ENCODE assay signal across 7 mouse cellular contexts in the genomic region with DNA sequence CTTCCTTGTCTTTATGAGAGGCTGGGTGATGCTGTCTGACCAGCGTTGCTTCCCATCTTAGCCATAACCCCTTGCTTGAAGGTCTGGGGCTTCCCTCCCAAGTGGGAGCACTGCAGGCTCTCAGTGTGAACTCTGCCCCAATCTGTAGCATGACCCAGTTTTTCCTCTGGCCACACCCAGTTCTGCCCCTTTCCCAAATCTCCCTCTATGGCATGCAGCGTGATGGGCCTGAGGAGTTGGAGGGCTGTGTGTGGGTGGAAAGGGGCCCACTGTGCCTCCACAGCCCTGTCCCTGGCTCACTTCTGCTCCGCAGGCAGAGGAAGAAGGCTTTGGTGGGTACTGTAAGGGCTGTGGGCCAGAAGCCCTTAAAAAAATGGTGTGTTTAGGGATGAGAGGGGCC. TPM values are rescaled to one million over a fixed set of nuclear protein-coding genes. Genes with fewer than 3 reads are reported as not detected.
DNase-seq lines count a peak whose midpoint lies in the region; ATAC-seq lines count a peak whose summit lies in the region.

No protein-coding gene starts in this region.

- peaks cover 30% of the 10 kb centered on the region for H3K4me1 ChIP-seq in lung, embryonic 16.5 days (replicated peaks; ENCODE audit: control insufficient read depth, insufficient read depth, low read length)
- H3K4me1 ChIP-seq in embryonic facial prominence, embryonic 15.5 days = peaks cover 38% of the 10 kb centered on the region
- peaks cover 27% of the 10 kb centered on the region for H3K4me1 ChIP-seq in intestine, embryonic 14.5 days (replicated peaks; ENCODE audit: control insufficient read depth, insufficient read depth, low read length)
- H3K4me1 ChIP-seq in neural tube, embryonic 15.5 days = peaks cover 42% of the 10 kb centered on the region

- peak overlapping the region; percentile 95 for H3K4me2 ChIP-seq in lung, embryonic 16.5 days (ENCODE audit: low read depth, low read length)
- peak overlapping the region; percentile 64 for H3K4me2 ChIP-seq in embryonic facial prominence, embryonic 15.5 days (replicated peaks)
- peak overlapping the region; percentile 95 for H3K4me2 ChIP-seq in intestine, embryonic 14.5 days (ENCODE audit: low read length)
- H3K4me2 ChIP-seq in neural tube, embryonic 15.5 days = peak overlapping the region; percentile 88

- H3K27ac ChIP-seq in lung, embryonic 16.5 days (ENCODE audit: low read length) = no peak overlapping the region
- peak overlapping the region; percentile 65; the same call in 1 of the 2 replicates for H3K27ac ChIP-seq in embryonic facial prominence, embryonic 15.5 days (replicated peaks)
- H3K27ac ChIP-seq in intestine, embryonic 14.5 days (ENCODE audit: low read depth) = no peak overlapping the region
- H3K27ac ChIP-seq in neural tube, embryonic 15.5 days (replicated peaks) = 0 out of 2 replicates have a peak overlapping the region, but pooled peaks have one; percentile 6

- H3K36me3 ChIP-seq in lung, embryonic 16.5 days (ENCODE audit: control insufficient read depth, insufficient read depth, low read length) = peaks cover 33% of the 10 kb centered on the region
- H3K36me3 ChIP-seq in embryonic facial prominence, embryonic 15.5 days = peaks cover 40% of the 10 kb centered on the region
- peaks cover 58% of the 10 kb centered on the region for H3K36me3 ChIP-seq in intestine, embryonic 14.5 days (ENCODE audit: control insufficient read depth, insufficient read depth, low read length)
- H3K36me3 ChIP-seq in neural tube, embryonic 15.5 days = peaks cover 34% of the 10 kb centered on the region

- H3K4me3 ChIP-seq in lung, embryonic 16.5 days (ENCODE audit: low read length) = peak overlapping the region; percentile 90
- H3K4me3 ChIP-seq in embryonic facial prominence, embryonic 15.5 days (replicated peaks) = peak overlapping the region; percentile 86
- H3K4me3 ChIP-seq in intestine, embryonic 14.5 days (ENCODE audit: low read depth, low read length) = peak overlapping the region; percentile 80
- peak overlapping the region; percentile 89 for H3K4me3 ChIP-seq in neural tube, embryonic 15.5 days (replicated peaks)

- ATAC-seq in lung, embryonic 16.5 days (ENCODE audit: low read depth) = no peak
- ATAC-seq in embryonic facial prominence, embryonic 15.5 days (ENCODE audit: insufficient number of reproducible peaks, low FRiP score, low TSS enrichment, low read depth) = no peak
- no peak for ATAC-seq in intestine, embryonic 14.5 days (replicated peaks; ENCODE audit: low FRiP score, low TSS enrichment, low read depth)
- no peak for ATAC-seq in neural tube, embryonic 15.5 days (ENCODE audit: low FRiP score)
- no peak for ATAC-seq in granulocyte monocyte progenitor cell, adult 5-6 weeks (replicated peaks; ENCODE audit: poor library complexity, severe bottlenecking)

- no peaks in the 10 kb centered on the region for H3K9me3 ChIP-seq in lung, embryonic 16.5 days (ENCODE audit: control insufficient read depth, low read length)
- no peaks in the 10 kb centered on the region for H3K9me3 ChIP-seq in embryonic facial prominence, embryonic 15.5 days (replicated peaks)
- no peaks in the 10 kb centered on the region for H3K9me3 ChIP-seq in intestine, embryonic 14.5 days (ENCODE audit: control insufficient read depth, low read length)
- H3K9me3 ChIP-seq in neural tube, embryonic 15.5 days (replicated peaks) = no peaks in the 10 kb centered on the region

- no peak for DNase-seq in lung, postnatal 25 days (ENCODE audit: low spot score)
- DNase-seq in intestine, embryonic 14.5 days (ENCODE audit: low spot score) = no peak
- DNase-seq in spleen, adult 12 weeks (ENCODE audit: low spot score) = no peak

- WGBS in lung, embryonic 16.5 days = 42% methylated on average over 3 of the region's 3 CpGs
- 37% methylated on average over 3 of the region's 3 CpGs for WGBS in embryonic facial prominence, embryonic 15.5 days
- WGBS in intestine, embryonic 14.5 days = 52% methylated on average over 3 of the region's 3 CpGs
- WGBS in neural tube, embryonic 15.5 days = 55% methylated on average over 3 of the region's 3 CpGs

- no peaks in the 10 kb centered on the region for H3K27me3 ChIP-seq in lung, embryonic 16.5 days (ENCODE audit: control insufficient read depth, insufficient read depth, low read depth, low read length)
- no peaks in the 10 kb centered on the region for H3K27me3 ChIP-seq in embryonic facial prominence, embryonic 15.5 days
- H3K27me3 ChIP-seq in intestine, embryonic 14.5 days (replicated peaks; ENCODE audit: control insufficient read depth, insufficient read depth, low read length) = no peaks in the 10 kb centered on the region
- no peaks in the 10 kb centered on the region for H3K27me3 ChIP-seq in neural tube, embryonic 15.5 days (replicated peaks)

- H3K9ac ChIP-seq in lung, embryonic 16.5 days (ENCODE audit: low read length) = peak overlapping the region; percentile 92
- H3K9ac ChIP-seq in embryonic facial prominence, embryonic 15.5 days = peak overlapping the region; percentile 82; the same call in 1 of the 2 replicates
- peak overlapping the region; percentile 77 for H3K9ac ChIP-seq in intestine, embryonic 14.5 days (ENCODE audit: low read length)
- peak overlapping the region; percentile 89; the same call in 1 of the 2 replicates for H3K9ac ChIP-seq in neural tube, embryonic 15.5 days (replicated peaks)

RNA-seq across cellular contexts. Expression of gene Chd4, which starts 2.7 kb away (rescaled TPM):
- polyA plus RNA-seq in lung, embryonic 16.5 days (2015; fragmentation: Nextera tagmentation; extraction: Ambion mirVana) = 58.2 and 59.4 TPM in 2 replicates
- 70.8 and 77.0 TPM in 2 replicates for polyA plus RNA-seq in embryonic facial prominence, embryonic 15.5 days (2015; fragmentation: Nextera tagmentation; extraction: Ambion mirVana)
- polyA plus RNA-seq in intestine, embryonic 14.5 days (2014; fragmentation: Nextera tagmentation; extraction: Ambion mirVana) = 74.2 and 74.8 TPM in 2 replicates
- 87.5 and 93.9 TPM in 2 replicates for polyA plus RNA-seq in neural tube, embryonic 15.5 days (2015; fragmentation: Nextera tagmentation; extraction: Ambion mirVana)
- total RNA-seq in granulocyte monocyte progenitor cell, adult 5-6 weeks (2014; fragmentation: Nextera tagmentation) = 136 and 161 TPM in 2 replicates
- 246 and 373 TPM in 2 replicates for total RNA-seq in granulocyte monocyte progenitor cell, adult 5-6 weeks (2017)

RNA-seq across cellular contexts. Expression of gene Lpar5, which starts 30.8 kb away (rescaled TPM):
- 0.45 and 0.49 TPM in 2 replicates for polyA plus RNA-seq in lung, embryonic 16.5 days (2015; fragmentation: Nextera tagmentation; extraction: Ambion mirVana)
- polyA plus RNA-seq in embryonic facial prominence, embryonic 15.5 days (2015; fragmentation: Nextera tagmentation; extraction: Ambion mirVana) = 3.6 and 5.4 TPM in 2 replicates
- 2.3 and 3.0 TPM in 2 replicates for polyA plus RNA-seq in intestine, embryonic 14.5 days (2014; fragmentation: Nextera tagmentation; extraction: Ambion mirVana)
- 1.0 and 1.2 TPM in 2 replicates for polyA plus RNA-seq in neural tube, embryonic 15.5 days (2015; fragmentation: Nextera tagmentation; extraction: Ambion mirVana)
- 8.7 and 13.4 TPM in 2 replicates for total RNA-seq in granulocyte monocyte progenitor cell, adult 5-6 weeks (2014; fragmentation: Nextera tagmentation)
- 2.7 and 5.2 TPM in 2 replicates for total RNA-seq in granulocyte monocyte progenitor cell, adult 5-6 weeks (2017)

RNA-seq across cellular contexts. Expression of gene Nop2, which starts 33.2 kb away (rescaled TPM):
- polyA plus RNA-seq in lung, embryonic 16.5 days (2015; fragmentation: Nextera tagmentation; extraction: Ambion mirVana) = 44.5 and 52.5 TPM in 2 replicates
- 57.5 and 58.3 TPM in 2 replicates for polyA plus RNA-seq in embryonic facial prominence, embryonic 15.5 days (2015; fragmentation: Nextera tagmentation; extraction: Ambion mirVana)
- 72.1 and 75.2 TPM in 2 replicates for polyA plus RNA-seq in intestine, embryonic 14.5 days (2014; fragmentation: Nextera tagmentation; extraction: Ambion mirVana)
- polyA plus RNA-seq in neural tube, embryonic 15.5 days (2015; fragmentation: Nextera tagmentation; extraction: Ambion mirVana) = 47.8 and 58.0 TPM in 2 replicates
- 65.6 and 82.8 TPM in 2 replicates for total RNA-seq in granulocyte monocyte progenitor cell, adult 5-6 weeks (2014; fragmentation: Nextera tagmentation)
- total RNA-seq in granulocyte monocyte progenitor cell, adult 5-6 weeks (2017) = 79.2 and 82.4 TPM in 2 replicates

RNA-seq across cellular contexts. Expression of gene Iffo1, which starts 46.5 kb away (rescaled TPM):
- polyA plus RNA-seq in lung, embryonic 16.5 days (2015; fragmentation: Nextera tagmentation; extraction: Ambion mirVana) = 5.5 and 7.2 TPM in 2 replicates
- polyA plus RNA-seq in embryonic facial prominence, embryonic 15.5 days (2015; fragmentation: Nextera tagmentation; extraction: Ambion mirVana) = 30.3 and 37.6 TPM in 2 replicates
- polyA plus RNA-seq in intestine, embryonic 14.5 days (2014; fragmentation: Nextera tagmentation; extraction: Ambion mirVana) = 6.7 and 7.6 TPM in 2 replicates
- polyA plus RNA-seq in neural tube, embryonic 15.5 days (2015; fragmentation: Nextera tagmentation; extraction: Ambion mirVana) = 20.1 and 24.6 TPM in 2 replicates
- 26.4 and 37.4 TPM in 2 replicates for total RNA-seq in granulocyte monocyte progenitor cell, adult 5-6 weeks (2014; fragmentation: Nextera tagmentation)
- total RNA-seq in granulocyte monocyte progenitor cell, adult 5-6 weeks (2017) = 11.8 and 14.0 TPM in 2 replicates

RNA-seq across cellular contexts. Expression of gene Acrbp, which starts 49.0 kb away (rescaled TPM):
- polyA plus RNA-seq in lung, embryonic 16.5 days (2015; fragmentation: Nextera tagmentation; extraction: Ambion mirVana) = 12.9 and 16.4 TPM in 2 replicates
- 12.5 and 18.4 TPM in 2 replicates for polyA plus RNA-seq in embryonic facial prominence, embryonic 15.5 days (2015; fragmentation: Nextera tagmentation; extraction: Ambion mirVana)
- polyA plus RNA-seq in intestine, embryonic 14.5 days (2014; fragmentation: Nextera tagmentation; extraction: Ambion mirVana) = 11.4 and 13.4 TPM in 2 replicates
- 17.3 and 21.5 TPM in 2 replicates for polyA plus RNA-seq in neural tube, embryonic 15.5 days (2015; fragmentation: Nextera tagmentation; extraction: Ambion mirVana)
- 10.6 and 17.5 TPM in 2 replicates for total RNA-seq in granulocyte monocyte progenitor cell, adult 5-6 weeks (2014; fragmentation: Nextera tagmentation)
- 1.3 and 3.9 TPM in 2 replicates for total RNA-seq in granulocyte monocyte progenitor cell, adult 5-6 weeks (2017)

Comparison
In these comparisons a context has a peak if more than half of its experiments do, and no peak if none do; other contexts are left out.
1. H3K27ac ChIP-seq: peak in embryonic facial prominence, embryonic 15.5 days (single experiment) and neural tube, embryonic 15.5 days (single experiment); none in lung, embryonic 16.5 days (single experiment) and intestine, embryonic 14.5 days (single experiment).
2. Peak in every context shown above with its lines, with median percentiles within 50 percentile points of each other: H3K4me2 ChIP-seq, H3K4me3 ChIP-seq and H3K9ac ChIP-seq.